Mouse (Mus musculus) left cerebral cortex, postnatal 25 days (tissue): ENCODE results near the gene Sik3. TPM values are rescaled to one million over a fixed set of nuclear protein-coding genes. Genes with fewer than 3 reads are reported as not detected.

Experiments used
- DNase-seq, 2 experiments: peaks; one replicate each; pipeline ENCODE4 v3.0.0; 2022; ENCODE audit warnings: low spot score in 2 of 2, mixed read lengths in 1 of 2
- intact Hi-C: fragments of 180-260 bp; cut with DNase I; formaldehyde crosslinking; loops from one replicate; pipeline ENCODE4 v1.15.1; 2025
- total RNA-seq, 2 experiments: library from RNA; stranded (reverse); gene quantifications; 2 replicates each; pipeline ENCODE4 v1.2.3; 2021

Sik3 gene
- total RNA-seq, 2 experiments from 2014 or later: 114 to 121 TPM

DNA sequence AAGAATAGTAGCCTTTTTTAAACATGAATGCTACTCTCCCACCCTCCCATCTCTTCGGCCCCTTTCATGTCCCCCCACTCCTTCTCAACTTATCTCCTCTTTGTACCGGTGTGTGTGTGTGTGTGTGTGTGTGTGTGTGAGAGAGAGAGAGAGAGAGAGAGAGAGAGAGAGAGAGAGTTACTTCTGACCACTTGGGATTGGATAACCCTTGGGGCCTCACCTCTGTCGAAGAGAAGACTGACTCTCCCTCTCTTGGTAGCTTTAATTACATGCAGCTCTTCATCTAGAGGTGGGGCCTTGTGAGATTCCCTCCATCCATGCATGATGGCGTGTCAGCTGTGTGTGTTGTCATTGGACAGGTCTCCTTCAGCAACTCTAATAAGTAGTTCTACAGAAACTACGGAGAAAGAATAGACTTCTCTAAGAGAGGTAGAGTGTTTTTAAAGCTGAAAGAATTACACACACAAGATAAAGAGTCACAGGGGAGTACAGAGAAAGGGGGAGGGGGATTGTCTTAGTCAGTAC, 162.2 kb downstream of the Sik3 start:
- intact Hi-C loops: no loop called here
- DNase-seq: no peak

DNA sequence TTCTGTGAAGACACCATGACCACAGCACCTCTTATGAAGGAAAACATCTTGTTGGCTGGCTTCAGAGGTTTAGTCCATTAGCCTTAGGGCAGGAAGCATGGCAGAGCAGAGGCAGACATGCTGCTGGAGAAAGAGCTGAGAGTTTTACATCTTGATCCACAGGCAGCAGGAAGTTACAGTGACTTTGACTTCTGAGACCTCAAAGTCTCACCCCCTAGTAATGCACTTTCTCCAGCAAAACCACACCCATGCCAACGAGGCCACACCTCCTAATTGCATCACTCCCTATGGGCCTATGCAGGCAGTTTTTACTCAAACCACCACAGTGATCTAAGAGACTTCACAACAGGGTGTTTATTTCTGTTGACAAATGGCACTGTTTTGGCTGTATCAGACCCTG, 162.7 kb downstream of the Sik3 start:
- DNase-seq: no peak
- intact Hi-C loops: no loop called here

DNA sequence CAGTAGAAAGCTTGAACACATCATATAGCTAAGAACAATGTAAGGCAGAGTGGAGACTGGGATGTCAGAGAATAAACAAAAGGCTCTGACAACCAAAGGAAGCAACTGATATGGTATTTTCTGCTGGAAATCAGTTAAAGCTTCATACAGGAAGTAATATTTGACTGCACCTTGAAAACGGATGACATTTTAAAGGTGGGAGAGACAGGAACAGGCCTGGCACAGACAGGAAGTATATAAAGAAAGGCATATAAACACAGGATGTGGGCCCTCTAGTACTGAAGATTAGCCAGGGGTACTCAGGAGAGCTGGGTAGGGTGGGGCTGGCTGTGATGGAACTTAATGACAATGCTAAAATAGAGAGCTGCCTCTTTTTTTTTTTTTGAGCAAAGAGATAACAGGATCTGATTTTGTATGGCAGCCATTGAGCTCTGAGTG, 163.3 kb downstream of the Sik3 start:
- DNase-seq: no peak
- intact Hi-C loops: no loop called here

DNA sequence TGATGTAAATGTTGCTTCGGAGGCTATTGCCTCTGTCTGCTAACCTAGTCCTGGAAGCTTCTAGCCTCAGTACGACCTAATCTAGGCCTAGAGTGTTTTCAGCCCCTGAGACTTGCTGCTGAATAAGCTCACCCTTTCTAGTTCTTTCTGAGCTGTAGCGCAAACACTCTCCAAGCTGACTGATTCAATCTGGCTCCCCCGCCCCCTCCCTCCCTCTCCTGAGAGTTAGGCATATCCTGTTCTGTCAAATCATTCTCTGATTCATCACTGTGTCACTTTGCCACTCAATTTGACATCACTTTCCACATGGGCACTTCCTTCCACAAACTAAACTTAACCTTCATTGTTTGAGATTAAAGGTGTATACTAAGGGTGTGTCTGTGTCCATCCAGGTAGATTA, 164.0 kb downstream of the Sik3 start:
- intact Hi-C loops: no loop called here
- DNase-seq: no peak

DNA sequence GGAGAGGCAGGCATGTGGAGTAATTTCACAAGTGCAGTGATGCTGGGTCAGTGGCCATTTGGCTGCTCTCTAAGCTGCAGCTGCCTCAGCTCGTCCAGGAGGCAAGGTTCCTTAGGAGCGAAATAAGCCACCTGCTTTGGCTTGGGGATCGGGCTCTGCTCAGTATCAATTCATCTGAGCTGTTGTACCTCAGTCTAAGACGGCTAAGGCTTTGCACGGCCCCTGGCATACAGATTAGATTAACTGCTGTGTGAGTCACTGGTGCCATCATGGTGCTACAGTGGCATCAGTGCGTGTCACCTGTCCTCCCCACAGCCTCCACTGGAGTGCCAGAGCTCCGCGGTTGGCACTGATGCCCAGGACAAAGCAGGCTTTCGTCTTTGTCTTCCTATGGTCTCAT, 166.0 kb downstream of the Sik3 start:
- intact Hi-C loops: no loop called here
- no peak for DNase-seq

DNA sequence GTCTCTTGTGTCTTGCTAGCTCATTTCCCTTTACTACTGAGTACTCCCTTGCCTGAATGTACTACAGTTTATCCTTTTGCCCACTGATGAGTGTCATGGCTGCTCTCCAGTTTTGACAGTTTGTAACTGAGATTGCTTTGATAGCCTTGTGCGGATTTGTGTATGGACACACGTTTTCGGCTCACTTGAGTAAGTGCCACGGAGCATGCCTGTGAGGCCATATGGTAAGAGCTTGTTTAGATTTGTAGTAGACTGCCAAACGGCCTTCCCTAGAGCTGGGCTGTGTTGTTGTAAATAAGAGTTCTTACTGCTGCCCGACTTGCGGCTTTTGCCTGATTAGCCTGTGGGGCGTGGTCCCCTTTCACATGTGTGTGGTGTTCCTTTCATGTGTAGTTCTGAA, 168.7 kb downstream of the Sik3 start:
- DNase-seq: no peak
- intact Hi-C loops: no loop called here

DNA sequence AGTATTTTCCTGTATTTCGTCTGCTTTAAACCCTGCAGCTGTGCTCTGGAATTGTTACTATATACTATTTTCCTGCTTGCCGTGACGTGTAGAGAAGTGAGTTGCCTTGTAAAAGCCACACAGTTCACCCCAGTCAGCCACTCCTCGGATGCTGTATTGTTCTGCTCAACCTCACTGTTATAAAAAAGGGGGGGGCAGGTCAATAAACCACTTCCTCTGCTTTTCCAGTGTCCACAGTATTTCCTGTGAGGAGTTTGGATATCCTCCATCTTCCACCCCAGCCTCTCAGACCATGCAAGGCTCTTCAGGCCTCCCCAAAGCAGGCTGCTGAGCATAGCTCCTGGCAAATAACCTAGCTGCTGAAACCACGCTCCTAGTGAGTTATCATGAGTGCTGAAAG, 171.9 kb downstream of the Sik3 start:
- intact Hi-C loops: no loop called here
- DNase-seq: no peak

DNA sequence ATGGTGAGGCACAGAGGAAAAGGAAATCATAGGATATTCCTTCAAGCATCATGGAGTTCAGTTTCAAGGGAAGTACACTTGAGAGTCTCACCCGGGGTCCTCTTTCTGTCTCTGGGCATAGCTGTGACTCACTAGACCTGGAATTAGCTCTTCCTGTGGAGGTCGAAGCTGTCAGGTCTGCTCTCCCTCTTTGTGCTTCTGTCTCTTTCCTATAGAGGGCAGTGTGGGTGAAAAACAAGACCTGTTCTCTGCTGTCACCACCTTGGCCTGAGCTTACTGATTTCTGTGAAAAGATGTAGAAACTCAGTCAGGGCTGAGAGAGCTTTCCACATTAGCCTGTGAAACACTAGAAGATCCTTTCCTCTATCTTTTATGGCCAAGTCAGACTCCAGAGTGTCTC, 172.6 kb downstream of the Sik3 start:
- peak in 1 of 2 experiments; percentile 51 for DNase-seq
- intact Hi-C loops: no loop called here

DNA sequence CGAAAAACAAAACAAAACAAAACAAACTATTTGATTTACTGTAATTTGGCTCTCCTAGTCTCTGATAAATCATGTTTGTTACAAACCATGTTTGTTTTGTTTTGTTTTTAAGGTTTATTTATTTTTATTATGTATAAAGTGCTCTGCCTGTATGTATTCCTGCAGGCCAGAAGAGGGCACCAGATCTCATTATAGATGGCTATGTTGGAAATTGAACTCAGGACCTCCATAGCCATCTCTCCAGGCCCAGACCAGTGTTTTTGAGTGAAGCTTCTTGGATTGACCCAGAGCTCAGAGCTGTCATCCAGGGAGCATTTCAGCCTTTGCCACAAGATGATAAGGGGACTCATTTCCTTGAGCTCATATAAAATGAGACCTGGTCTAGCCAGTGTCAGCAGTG, 173.8 kb downstream of the Sik3 start:
- intact Hi-C loops: no loop called here
- no peak for DNase-seq

DNA sequence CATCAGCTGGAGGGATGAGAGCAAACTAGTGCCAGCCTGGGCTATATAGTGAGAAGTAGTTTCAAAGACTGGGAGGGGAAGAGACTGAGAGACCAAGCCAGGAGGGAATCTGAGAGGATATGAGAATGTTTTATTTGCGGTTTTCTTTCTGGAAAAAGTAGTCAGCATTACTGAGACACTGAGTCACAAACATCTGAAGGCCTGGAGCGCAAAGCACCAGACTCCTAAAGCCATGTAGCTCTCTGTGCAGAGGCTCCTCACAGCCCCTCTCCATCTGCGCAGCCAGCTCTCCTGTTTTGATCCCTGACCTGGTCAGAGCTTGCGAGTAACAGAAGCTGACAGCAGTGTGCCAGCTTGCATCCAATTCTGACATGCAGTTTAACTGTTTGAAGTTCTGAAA, 175.8 kb downstream of the Sik3 start:
- no peak for DNase-seq
- intact Hi-C loops: no loop called here

DNA sequence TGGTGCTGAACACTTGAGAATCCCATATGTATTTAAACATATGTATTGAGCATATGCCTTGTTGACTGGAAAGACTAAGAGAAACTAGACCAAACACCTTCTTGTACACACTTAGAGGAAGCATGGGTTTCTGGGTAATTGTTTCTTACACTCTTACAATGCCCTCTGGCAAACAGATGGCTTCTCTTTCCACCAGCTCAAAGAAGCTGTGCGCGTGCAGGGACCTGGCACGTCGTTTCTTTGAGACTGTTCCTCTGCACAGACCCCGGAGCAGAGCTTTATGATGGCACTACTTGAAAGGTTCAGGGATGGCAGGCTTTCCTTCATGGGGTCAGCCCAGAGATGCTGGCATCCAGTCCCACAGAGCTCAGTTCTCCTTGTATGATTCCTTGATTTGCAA, 176.3 kb downstream of the Sik3 start:
- intact Hi-C loops: no loop called here
- no peak for DNase-seq

DNA sequence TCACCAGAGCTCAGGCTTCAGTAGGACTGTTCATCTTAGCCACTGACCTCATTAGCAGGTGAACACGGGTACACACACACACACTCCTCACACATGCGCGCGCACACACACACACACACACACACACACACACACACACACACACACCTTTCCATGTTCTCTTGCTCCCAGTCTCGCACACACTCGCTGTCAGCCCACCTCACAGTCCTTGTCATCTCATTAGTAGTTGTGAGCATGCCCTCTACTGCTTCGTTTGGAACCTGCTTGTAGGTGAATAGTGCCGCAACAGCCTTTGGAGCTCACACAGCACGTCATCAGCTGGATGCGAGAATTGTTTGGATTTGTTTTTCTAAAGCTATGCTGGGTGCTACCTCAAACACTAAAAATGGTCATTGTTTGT, 176.8 kb downstream of the Sik3 start:
- intact Hi-C loops: no loop called here
- DNase-seq: no peak

DNA sequence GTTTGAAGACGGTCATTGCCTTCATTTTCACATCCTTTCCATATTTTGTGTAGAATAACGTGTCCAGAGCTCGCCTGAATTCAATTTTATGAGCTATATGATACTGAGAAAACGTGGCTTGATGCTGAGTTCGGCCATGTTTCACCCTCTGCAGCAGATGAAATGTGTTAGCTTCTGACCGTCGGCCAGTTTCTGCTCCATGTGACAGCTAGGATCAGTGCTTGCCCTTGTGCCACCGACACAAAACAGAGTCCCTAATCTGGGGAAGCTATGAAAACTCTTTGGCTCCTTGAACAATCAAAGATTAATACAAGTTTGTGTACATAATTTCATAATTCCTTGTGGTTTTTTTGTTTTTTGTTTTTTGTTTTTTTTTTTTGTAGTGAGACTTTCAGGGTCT, 178.6 kb downstream of the Sik3 start:
- DNase-seq: no peak
- intact Hi-C loops: loop anchor here (1.0 kb wide), 1 partner anchor 188 kb away; no protein-coding TSS in a partner anchor

DNA sequence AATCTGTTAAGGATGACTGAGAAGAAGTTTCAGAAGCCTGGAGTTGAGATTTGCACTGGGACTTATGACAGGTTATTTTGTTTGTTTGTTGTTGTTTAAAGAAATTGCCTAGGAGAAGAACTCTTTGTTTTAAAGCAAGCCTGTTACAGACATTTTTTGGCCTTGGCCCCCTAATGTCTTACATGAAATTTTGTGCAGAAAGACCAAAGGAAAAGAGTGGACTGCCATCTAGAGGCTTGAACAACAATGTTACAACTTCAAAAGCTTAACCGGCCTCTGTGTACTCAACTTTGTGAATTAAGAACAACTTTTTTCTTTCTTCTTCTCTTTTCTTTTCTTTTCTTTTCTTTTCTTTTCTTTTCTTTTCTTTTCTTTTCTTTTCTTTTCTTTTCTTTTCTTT, 179.0 kb downstream of the Sik3 start:
- DNase-seq: peak in 1 of 2 experiments; percentile 53
- intact Hi-C loops: loop anchor here (1.0 kb wide), 1 partner anchor 188 kb away; no protein-coding TSS in a partner anchor

DNA sequence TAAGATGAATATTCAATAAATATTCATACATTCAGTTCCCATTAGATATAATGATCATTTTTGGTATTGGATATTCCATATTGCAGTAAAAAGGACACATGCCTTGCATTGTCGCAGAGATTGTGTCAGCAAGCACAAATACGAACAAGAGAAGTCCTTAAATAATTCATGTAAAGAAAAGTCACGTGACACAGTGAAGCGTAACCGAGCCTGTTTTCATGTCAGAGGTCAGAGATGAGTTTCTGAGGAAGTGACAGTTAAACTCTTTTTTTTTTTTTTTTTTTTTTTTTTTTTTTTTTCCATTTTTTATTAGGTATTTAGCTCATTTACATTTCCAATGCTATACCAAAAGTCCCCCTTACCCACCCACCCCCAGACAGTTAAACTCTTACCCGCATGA, 180.0 kb downstream of the Sik3 start:
- DNase-seq: no peak
- intact Hi-C loops: no loop called here

DNA sequence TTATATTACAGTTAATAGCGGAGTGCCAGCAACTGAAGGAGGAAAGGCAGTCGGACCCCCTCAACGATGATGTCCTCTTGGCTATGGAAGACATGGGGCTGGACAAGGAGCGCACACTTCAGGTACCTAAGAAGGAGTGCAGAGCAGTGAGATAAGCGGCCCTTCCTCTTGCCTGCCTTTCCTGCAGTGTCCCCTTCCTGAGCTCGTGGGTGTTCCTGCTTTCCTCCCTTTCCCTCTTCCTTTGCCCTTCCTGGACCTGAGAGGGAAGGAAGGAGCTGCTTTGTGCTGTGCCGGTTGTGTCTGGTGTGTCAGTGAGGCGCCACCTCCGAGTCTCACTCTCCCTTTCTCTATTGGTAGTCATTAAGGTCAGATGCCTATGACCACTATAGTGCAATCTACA, 182.2 kb downstream of the Sik3 start:
- intact Hi-C loops: no loop called here

DNA sequence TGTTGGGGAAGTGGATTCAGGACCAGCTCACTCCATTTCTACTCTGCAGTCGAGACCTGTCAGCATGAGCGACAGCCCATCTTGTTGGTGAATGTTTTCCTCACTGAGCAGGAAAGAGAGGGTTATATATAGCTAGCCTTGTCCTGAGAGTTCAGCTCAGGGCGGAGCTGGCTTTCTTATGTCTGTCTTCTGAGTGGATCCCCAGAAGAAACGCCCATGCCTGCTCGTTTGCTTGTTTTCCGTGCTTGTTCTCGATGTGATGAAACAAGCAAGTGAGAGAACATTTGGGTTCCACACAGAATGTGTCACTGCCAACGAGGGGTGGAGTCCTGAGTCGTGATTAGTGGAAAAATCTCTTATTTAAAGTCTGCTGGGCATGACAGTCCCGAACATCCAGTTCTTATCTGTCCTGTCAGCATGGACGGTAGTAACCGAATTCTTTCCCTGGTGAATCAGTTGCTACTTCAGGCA, 184.1 kb downstream of the Sik3 start:
- intact Hi-C loops: no loop called here
- DNase-seq: no peak

More for the DNA sequence above, 182.2 kb downstream of the Sik3 start:
- no peak for DNase-seq

DNA sequence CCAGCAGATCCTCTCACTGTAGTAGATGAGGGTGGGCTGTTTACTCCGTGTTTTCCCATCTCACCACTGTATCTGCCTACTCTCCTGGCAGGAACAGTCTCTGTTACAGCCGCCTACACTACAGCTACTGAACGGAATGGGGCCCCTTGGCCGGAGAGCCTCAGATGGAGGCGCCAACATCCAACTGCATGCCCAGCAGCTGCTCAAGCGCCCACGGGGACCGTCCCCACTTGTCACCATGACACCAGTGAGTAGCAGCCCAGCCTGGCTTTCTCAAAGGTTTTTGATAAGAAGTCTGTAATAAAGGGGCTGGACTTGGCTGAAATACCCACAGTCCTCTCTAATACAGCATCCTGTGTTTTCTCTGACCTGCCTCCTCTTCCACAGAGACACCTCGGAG, 185.8 kb downstream of the Sik3 start:
- intact Hi-C loops: no loop called here
- DNase-seq: peak; percentile 26 to 54

DNA sequence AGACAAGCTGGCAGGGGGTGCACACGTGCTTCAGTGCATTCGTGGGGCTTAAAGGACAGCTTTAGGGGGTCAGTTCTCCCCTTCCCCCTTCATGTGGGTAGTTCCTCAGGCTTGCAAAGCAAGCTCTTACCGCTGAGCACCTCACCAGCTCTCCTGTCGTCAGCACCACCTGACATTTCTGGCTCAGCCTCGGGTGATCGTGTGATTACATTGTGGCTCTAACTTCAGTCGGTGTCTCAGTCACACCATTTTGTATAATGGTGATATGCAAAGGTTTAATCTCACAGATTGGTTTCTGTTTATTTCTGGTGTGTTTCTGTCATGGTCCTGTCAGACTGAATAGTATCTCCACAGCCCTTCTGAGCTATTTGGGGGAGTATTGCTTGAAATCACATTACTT, 186.3 kb downstream of the Sik3 start:
- DNase-seq: no peak
- intact Hi-C loops: no loop called here

DNA sequence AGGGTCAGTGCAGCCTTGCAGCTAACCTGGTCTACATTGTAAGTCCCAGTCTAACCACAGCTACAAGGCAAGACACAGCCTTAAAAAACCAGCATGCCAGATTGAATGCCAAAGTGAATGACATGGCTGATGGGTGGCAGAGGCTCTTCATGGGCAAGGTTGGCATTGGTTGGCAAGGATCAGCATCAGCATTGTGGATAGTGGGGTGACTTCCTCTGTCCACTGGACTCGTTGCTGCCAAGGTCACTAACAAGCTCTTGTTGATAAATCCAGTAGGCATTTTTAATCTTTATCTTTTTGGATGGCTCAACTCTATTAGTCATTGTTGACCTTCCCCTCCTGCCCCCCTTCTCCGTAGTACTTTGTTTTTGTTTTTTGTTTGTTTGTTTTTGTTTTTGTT, 187.0 kb downstream of the Sik3 start:
- DNase-seq: no peak
- intact Hi-C loops: no loop called here

DNA sequence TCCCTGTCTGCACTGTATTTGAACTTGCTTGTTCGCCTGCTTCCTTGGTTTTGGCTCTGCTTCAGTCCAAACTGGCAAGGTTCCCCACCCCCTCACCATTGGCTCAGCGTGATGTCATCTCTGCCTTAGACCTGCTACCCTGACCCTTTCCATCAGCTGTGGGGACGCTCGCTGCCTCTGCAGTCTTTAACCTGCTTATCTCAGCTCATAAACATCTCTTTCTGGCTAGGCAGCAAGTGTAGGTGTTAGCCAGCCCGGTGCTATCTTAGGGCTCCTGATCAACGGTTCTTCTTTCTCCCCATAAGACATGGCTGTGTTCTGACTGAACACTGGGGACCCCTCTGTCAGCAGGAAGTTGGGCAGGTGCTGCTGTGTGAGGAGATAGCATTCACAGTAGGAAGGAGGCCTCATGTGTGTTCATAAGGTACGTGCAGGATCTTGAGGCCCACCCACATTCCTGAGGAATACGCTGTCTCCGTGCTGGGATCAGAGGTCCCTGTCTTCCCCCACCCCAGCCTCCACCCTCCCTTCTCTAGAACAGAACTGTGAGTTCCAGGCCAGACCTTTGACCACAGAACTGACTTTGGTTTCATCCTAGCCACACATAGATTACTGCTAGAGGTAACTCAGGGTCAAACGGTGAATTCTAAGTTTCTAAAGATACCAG, 194.3 kb downstream of the Sik3 start:
- intact Hi-C loops: no loop called here
- peak in 1 of 2 experiments; percentile 14 for DNase-seq

DNA sequence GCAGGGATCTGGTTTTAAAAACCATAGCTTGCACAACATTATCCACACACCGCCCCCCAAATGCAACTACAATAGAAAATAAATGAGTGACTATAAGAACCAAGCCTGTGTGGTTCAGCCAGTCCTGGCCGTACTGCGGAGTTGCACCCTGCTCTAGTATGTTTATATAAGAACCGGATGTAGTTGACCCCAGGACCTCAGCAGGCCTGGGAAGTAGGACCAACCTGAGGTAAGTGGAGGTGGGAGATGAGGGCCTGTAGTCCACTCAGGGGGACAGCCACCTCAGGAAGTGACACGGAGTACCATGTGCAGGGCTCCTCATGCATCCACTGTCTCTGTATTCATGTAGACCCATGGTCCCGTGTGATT, 194.9 kb downstream of the Sik3 start:
- DNase-seq: no peak
- intact Hi-C loops: no loop called here
